Mouse (Mus musculus) MN1 (cell line): Measurements from ENCODE around the gene Spata32.

Source experiments
- DNase-seq: peaks from one replicate; pipeline ENCODE4 v3.0.0-alpha.2; 2016; ENCODE audit warnings: low spot score

The Spata32 gene

DNA sequence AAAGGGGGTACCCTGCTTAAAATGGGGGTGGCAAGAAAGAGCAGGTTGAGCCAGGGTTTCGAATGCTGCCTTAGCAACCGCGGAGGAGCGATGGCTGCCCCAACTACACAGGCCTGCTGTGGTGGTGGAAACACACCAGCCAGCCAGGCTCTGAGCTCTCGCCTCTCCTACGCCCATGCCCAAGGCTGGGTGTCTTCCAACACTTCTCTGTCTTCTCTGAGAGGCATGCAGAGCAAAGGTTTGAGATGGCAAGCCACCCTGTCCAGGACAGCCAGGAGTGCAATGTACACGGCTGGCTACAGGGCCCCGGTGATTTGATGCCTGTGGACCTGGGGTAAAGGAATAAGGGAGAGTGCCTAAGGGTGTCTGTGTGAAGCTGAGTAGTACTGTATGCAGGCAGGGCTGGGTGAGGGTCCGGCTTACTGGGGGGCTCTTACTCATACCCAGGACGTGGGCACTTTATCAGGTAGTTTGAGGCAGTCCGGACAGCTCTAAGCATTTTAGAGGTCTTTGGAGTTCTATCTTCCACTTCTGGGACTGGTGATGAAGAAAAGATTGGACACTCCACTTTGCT, 44.4 kb downstream of the Spata32 start:
- DNase-seq = no peak

DNA sequence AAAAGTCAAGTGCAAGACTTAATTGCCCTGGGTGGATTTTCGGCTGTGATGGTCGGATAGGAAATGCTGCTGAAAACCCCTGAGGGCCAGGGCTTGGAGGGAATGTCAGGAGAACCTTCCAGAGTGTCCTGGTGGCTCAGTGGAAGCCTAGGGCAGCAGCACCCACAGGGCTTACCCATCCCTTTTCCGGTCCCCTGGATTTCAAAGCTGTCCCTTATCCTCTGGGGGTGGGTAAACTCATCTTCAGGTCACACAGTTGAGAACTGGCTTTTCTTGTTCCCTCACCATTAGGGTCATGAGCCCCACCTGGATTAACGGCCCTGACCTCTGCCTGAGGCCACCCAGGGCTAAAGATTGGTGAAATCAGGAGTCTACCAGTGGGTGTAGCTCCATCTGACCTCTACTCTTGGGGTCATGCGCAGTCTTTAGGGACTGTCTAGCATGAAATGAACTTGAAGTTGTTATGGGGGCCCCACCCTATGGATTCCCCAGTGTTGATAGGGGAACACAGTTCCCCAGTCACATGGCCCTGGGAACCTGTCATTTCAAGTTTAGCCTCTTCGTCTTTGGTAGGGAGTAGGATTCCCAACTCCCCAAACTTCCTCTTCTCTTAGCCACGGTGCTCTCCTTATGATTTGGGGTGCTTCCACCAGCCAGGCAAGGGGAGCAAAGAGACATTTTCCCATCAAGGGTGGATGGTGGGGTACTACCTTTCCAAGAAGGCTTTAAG, 45.0 kb downstream of the Spata32 start:
- DNase-seq = no peak

DNA sequence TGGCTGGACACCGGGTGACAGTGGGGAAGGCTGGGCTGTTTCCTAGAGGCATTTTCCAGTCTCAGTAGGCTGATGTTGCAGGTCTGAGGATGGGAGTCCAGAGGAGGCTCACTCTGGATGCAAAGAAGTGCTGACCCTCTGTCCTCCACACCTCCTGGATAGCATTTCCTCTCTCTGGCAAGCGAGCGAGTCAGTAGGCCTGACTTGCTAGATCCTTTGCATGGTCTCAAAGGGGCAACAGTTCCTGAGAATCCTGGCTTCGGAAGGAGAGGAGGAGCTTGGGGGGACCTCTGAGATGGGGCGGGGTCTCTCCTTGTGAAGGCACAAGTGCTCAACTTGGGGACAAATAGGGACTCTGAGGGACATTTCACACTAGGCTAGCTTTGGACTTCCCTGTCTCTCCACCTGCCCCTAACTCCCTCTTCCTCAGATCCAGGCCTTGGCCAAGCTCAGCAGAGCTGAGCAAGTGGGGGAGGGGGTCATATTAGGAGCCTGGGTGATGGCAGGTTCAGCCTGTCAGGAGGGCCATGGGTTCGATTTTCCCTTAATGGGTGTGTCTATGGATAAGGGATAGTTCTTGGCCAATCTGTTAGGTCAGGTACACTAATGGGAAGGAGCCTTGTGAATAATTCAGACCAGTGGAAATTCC, 45.7 kb downstream of the Spata32 start:
- DNase-seq = no peak

DNA sequence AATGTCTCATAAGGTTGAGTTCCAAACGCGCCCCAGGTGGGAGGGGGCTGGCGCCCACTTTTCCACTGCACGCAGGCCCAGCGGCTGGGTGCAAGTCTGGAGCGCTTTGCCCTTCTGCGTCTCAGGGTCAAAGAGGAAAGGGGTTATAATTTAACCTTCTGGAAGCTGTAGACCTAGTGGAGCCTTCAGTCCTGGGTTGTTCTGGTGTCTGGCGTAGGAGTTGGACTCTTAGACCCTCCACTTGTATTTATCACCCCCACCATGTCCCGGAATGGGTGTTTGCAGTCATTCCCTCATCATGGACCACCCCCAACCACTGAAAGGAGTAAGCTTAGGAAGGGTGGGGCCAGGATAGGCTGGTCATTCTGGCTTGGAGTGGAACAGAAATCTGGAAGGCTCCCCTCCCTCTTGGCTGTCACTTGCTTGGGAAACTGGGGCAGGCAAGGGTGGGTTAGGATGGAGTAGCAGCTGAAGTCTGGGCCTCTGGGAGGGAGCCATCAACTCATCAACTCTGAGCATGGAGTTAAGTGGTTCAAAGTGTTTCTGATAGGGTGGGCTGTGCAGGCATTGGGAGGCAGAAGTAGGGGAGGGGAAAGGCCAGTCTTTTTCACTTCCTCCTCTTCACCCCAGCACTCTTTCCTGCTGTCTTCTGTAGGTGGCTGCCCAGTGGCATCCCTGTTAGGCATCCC, 46.4 kb downstream of the Spata32 start:
- DNase-seq = no peak

DNA sequence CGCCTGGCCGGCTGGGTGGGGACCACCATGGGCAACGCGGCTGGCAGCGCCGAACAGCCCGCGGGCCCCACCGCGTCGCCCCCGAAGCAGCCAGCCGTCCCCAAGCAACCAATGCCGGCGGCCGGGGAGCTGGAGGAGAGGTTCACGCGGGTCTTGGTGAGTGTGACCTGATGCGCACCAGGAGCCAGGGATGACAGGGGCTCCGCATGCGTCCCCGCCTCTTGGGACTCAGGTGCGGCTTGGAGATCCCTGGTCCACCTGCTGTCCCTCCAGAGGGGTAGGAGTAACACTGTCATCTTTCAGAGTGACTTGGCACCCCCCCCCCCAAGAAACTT, 47.0 kb downstream of the Spata32 start:
- DNase-seq = peak; percentile 55

DNA sequence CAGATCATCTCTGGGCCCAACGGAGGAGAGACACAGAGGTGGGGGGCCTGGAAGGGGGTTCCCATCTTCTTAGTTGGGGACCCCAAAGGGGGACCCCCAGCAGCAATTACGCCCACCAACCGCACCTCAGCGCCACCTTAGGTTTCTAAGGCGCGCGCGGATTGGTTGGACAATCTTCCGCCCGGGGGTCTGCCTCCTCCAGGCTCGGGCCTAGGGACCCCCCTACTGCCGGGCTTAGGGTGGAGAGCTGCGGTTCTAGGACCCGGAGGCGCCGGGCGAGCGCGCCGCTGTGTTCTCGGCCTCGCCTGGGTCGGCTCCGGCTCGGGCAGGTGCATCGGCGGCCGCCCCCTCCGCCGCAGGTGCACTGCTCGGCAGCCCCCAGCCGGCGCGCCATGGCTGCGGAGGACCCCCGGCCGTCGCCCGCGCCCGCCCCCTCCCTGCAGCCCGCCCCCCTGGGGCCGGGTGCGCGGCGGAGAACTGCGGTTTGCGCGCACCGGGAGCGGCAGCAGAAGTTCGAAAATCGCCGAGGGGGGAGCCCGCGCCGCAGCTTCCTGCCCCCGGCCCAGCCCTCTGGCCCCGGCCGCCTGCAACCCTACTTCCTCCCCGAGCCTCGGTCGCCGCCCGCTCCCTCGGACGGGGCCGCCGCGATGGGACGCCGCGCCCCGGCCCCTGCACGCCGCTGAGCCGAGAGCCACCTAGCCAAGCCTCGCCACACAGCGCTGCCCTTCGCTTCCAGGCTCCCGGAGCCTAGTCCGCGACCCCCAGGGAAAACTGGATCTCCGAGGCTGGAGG, 47.5 kb downstream of the Spata32 start, which contains the start of gene Fmnl1:
TSS of gene Fmnl1 (plus strand) at position 614 of the 792 bp plus-strand sequence.
- peak; percentile 39 for DNase-seq

DNA sequence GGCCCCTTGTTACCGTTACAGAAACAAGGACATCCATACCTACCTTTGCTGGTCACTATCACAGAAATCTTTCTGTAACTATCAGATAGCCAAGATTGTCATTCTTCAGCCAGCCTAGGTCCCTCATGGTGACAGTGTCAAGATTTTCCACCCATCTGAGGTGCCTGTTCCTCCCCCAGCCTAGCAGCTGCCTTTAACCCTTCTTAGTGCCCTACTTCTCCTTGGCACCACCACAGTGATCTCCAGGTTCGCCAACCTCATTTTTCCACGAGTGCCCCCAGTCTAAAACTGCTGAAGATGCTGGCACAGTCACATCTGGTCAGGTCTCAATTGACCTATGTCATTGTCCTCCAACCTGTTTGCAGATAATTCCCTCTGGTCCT, 48.1 kb downstream of the Spata32 start:
- DNase-seq = peak; percentile 34

DNA sequence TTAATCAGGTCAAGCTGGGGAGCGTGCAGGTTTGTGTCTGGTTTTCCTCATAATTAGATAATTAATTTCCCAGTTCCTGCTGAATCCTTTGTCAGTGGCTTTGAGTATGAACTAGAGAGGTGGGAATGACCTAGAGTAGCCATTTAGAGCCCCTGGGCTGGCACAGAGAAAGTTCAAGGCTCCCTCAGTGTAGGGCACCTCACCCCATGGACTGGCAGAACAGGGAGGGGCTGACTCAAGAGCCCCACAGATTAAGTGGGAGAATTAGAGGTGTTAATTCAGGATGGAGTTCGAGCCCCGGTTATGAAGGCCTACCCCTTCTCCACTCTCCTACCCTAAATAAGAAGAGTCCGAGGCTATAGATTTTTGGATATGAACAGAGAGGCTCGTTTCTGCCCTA, 48.6 kb downstream of the Spata32 start:
- DNase-seq = peak; percentile 61

DNA sequence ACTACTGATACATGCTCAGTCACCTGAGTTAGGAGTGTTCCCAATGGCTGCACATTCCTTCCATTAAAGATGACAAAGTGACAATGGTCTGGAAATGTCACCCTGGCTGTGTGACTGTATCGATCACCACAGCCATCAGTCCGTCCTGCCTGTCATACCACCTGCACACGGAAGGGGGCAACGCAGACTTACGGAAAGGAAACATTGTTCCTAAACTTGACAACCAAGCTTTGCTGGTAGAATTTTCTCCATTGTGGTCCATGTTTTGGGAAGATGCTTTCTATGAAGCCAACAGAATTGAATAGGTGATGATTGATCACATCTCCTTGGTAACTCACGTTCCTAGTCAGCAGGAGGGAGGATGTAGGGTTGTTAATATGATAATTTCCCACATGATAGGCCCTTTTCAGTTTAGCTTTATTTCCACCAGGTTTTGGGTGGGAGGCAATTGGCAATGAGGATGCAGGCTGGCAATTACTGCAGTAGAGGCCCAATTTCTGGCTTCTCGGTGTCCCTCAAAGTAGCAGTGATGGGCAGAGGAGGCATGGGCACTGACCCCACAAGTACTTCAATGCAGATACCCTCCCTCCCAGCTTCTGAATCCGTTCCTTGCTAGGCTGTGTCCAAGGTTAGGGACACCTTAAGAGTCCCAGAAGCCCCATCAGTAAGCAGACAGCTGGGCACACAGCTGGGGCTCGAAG, 49.4 kb downstream of the Spata32 start:
- DNase-seq = peak; percentile 79

DNA sequence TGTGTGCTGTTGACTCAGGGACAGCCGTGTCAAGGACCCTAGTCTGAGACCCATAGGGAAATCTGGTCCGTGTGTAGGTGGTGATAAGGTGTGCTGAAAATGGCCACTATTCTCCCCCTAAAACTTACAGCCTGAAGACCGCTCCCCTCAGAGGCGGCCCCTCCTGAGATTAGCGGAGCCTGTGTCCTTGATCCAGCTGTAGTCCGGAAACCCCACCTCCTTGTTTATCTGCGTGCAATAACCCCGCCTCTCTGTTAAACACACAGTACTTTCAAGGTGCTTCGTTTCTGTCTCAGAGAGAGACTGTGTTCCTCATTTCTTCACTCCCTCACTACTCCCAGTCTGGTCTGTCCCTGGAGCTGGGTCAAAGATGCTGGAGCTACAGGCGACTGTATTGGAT, 53.8 kb downstream of the Spata32 start:
- no peak for DNase-seq

DNA sequence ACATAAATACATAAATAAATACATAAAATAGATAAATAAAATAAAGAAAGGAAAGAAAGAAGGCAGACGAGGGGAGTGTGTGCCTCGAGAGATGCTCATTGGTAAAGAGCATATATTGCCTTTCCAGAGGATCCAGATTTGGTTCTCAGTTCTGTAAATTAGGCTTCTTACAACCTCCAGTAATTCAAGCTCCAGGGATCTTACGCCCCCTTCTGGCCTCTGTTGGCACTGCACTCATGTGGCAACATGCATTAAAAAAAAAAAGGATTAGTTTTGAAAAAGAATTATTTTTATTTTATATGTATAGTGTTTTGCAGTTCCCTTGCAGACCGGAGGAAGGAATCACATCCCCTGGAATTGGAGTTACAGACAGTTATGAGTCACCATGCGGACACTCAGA, 56.1 kb downstream of the Spata32 start:
- no peak for DNase-seq

DNA sequence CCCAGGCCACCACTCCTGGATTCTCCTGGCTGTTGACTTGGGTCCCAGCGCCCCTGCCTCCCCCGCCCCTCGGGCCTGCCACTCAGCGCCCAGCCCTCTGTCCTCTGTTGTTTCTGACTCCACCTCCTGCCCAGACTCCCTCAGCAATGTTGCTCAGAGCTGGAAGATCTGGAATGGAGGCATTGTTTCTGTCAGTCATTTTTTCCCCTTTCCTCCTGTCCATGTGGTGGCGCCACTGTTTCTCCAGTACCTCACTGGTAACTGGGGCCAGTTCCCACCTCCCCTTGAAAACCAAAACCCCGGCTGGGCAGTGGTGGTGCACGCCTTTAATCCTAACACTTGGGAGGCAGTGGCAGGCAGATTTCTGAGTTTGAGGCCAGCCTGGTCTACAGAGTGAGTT, 56.8 kb downstream of the Spata32 start:
- no peak for DNase-seq

DNA sequence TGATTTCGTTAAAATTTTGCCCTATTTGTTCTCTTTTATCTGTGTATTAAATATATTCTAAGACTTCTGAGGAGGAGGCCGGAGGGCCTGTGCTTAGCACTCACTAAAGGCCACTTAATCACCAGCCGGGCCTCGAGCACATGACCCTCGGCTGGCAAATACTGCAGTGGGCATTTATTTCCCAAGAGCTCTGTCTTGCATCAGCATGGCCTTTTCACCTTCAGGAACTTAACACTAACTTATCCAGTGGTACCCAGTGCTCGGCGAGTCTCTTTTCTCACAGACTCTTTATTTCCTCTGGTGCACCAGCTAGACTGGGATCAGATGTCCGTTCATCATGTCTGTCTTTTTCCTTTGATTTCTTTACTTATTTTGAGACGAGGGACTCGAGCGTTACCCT, 57.5 kb downstream of the Spata32 start:
- DNase-seq = no peak

DNA sequence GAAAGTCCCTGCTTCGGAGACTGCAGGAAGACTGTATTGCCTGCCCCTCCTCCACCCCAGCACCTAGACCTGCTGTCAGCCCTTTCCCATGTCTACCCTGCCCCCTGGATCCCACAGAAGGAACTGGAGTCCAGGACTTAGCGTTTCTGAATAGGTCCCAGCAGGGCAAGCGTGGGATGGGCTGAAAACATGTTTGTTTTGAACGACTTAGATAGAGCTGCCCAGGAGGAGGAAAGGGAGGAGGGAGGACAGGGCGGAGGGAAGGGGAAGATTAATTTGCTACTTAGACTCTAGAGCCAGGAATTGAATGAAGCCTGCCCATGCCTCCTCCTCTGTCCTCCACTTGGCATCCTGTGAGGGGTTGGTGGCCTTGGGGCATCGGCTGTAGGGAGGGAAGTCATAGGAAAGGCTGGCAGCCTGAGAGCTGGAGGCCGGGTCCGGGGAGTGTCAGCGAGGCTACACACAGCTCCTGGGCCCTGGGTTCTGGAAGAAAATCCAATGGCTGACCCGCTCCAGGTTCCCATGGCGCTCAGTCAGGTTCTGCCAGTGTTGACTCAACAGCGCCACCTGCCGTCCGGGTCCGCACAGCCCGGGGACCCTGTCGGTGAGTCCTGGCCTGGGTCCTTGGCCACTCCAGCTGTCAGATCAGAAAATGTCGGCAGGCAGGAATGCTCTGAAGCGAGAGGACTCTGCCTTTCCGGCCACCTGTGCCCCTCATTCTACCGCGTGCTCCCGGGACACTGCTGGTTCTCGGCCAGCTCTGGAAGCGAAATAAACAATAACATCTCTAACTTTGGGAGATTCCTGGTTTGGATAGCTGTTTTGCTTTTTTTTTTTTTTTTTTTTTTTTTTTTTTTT, 59.4 kb downstream of the Spata32 start:
- peak; percentile 92 for DNase-seq
